8 mouse cellular contexts compared by ENCODE assay signal in genomic region chr2:106694886-106695733, GRCm38 (mm10). TPM values are rescaled to one million over a fixed set of nuclear protein-coding genes. Genes with fewer than 3 reads are reported as not detected.
DNase-seq lines count a peak whose midpoint lies in the region; ATAC-seq lines count a peak whose summit lies in the region.

No protein-coding gene starts in this region.

- peak overlapping the region; percentile 84 for H3K4me3 ChIP-seq in embryonic facial prominence, embryonic 12.5 days
- peak overlapping the region; percentile 75 to 78 for H3K4me3 ChIP-seq in heart, embryonic 14.5 days (ENCODE audit: control insufficient read depth in 1 of 2, insufficient read depth in 1 of 2, low read depth in 1 of 2, low read length in 2 of 2)
- peak overlapping the region; percentile 83 for H3K4me3 ChIP-seq in lung, embryonic 16.5 days (ENCODE audit: low read length)

- H3K27ac ChIP-seq in embryonic facial prominence, embryonic 12.5 days: peak overlapping the region; percentile 99
- peak overlapping the region; percentile 87 to 95 for H3K27ac ChIP-seq in heart, embryonic 14.5 days (replicated peaks in 1 of 2; ENCODE audit: control insufficient read depth in 1 of 2, insufficient read depth in 1 of 2, low read depth in 2 of 2, low read length in 2 of 2)
- H3K27ac ChIP-seq in lung, embryonic 16.5 days (ENCODE audit: low read length): peak overlapping the region; percentile 88; the same call in 1 of the 2 replicates

- peaks cover 3% of the 10 kb centered on the region; the same call in 1 of the 2 replicates for H3K36me3 ChIP-seq in embryonic facial prominence, embryonic 12.5 days
- peaks cover 14% of the 10 kb centered on the region for H3K36me3 ChIP-seq in heart, embryonic 14.5 days (ENCODE audit: control insufficient read depth, insufficient read depth, low read length)
- no peaks in the 10 kb centered on the region for H3K36me3 ChIP-seq in lung, embryonic 16.5 days (ENCODE audit: control insufficient read depth, insufficient read depth, low read length)

- H3K4me2 ChIP-seq in embryonic facial prominence, embryonic 12.5 days (replicated peaks): peak overlapping the region; percentile 93
- peak overlapping the region; percentile 93 for H3K4me2 ChIP-seq in heart, embryonic 14.5 days (ENCODE audit: low read length)
- peak overlapping the region; percentile 99 for H3K4me2 ChIP-seq in lung, embryonic 16.5 days (ENCODE audit: low read depth, low read length)

- WGBS in embryonic facial prominence, embryonic 12.5 days: under 1% methylated on average over 41 of the region's 41 CpGs
- under 1% methylated on average over 40 of the region's 41 CpGs for WGBS in heart, embryonic 14.5 days
- under 1% methylated on average over 36 of the region's 41 CpGs for WGBS in lung, embryonic 16.5 days

- no peaks in the 10 kb centered on the region for H3K27me3 ChIP-seq in embryonic facial prominence, embryonic 12.5 days
- no peaks in the 10 kb centered on the region for H3K27me3 ChIP-seq in heart, embryonic 14.5 days (ENCODE audit: control insufficient read depth, insufficient read depth, low read length)
- H3K27me3 ChIP-seq in lung, embryonic 16.5 days (ENCODE audit: control insufficient read depth, insufficient read depth, low read depth, low read length): no peaks in the 10 kb centered on the region

- H3K4me1 ChIP-seq in embryonic facial prominence, embryonic 12.5 days: peaks cover 14% of the 10 kb centered on the region
- H3K4me1 ChIP-seq in heart, embryonic 14.5 days (ENCODE audit: control insufficient read depth in 2 of 2, insufficient read depth in 2 of 2, low read length in 2 of 2): peaks cover 0 to 6% of the 10 kb centered on the region in 2 experiments; a peak in 1 of 4 replicates
- H3K4me1 ChIP-seq in lung, embryonic 16.5 days (replicated peaks; ENCODE audit: control insufficient read depth, insufficient read depth, low read length): peaks cover 14% of the 10 kb centered on the region

- ATAC-seq in embryonic facial prominence, embryonic 12.5 days (ENCODE audit: insufficient number of reproducible peaks, insufficient read depth, low FRiP score, low TSS enrichment): 0 out of 2 replicates have a peak, but pooled peaks have one; percentile 8
- ATAC-seq in heart, embryonic 14.5 days (ENCODE audit: insufficient number of reproducible peaks, insufficient read depth, low FRiP score, low read depth): peak; percentile 37; the same call in 1 of the 2 replicates
- ATAC-seq in lung, embryonic 16.5 days (ENCODE audit: low read depth): peak; percentile 31; the same call in 1 of the 2 replicates

- H3K9me3 ChIP-seq in embryonic facial prominence, embryonic 12.5 days: no peaks in the 10 kb centered on the region
- no peaks in the 10 kb centered on the region for H3K9me3 ChIP-seq in heart, embryonic 14.5 days (ENCODE audit: control insufficient read depth, low read length)
- no peaks in the 10 kb centered on the region for H3K9me3 ChIP-seq in lung, embryonic 16.5 days (ENCODE audit: control insufficient read depth, low read length)

- peak; percentile 13 for DNase-seq in thymus, postnatal 4 days
- DNase-seq in thymus, postnatal 25 days: no peak
- peak; percentile 43 to 56 for DNase-seq in kidney, postnatal 25 days
- DNase-seq in right cerebral cortex, adult 2 months (ENCODE audit: low spot score in 2 of 2): peak; percentile 48 to 58
- DNase-seq in T-cell, adult 2 months (ENCODE audit: low spot score): no peak

- peak overlapping the region; percentile 94 for H3K9ac ChIP-seq in embryonic facial prominence, embryonic 12.5 days
- peak overlapping the region; percentile 95 for H3K9ac ChIP-seq in heart, embryonic 14.5 days (ENCODE audit: low read length)
- peak overlapping the region; percentile 89 for H3K9ac ChIP-seq in lung, embryonic 16.5 days (ENCODE audit: low read length)

RNA-seq across cellular contexts. Expression of gene Mpped2, which starts 2.0 kb away (rescaled TPM):
- 136 and 142 TPM in 2 replicates for polyA plus RNA-seq in embryonic facial prominence, embryonic 12.5 days (2016; fragmentation: Nextera tagmentation; extraction: Ambion mirVana)
- polyA plus RNA-seq in heart, embryonic 14.5 days (2014; fragmentation: Nextera tagmentation; extraction: Ambion mirVana): 66.4 and 68.7 TPM in 2 replicates
- 23.1 and 28.8 TPM in 2 replicates for polyA plus RNA-seq in lung, embryonic 16.5 days (2015; fragmentation: Nextera tagmentation; extraction: Ambion mirVana)

Comparison
In these comparisons a context has a peak if more than half of its experiments do, and no peak if none do; other contexts are left out.
1. DNase-seq: peak in thymus, postnatal 4 days (single experiment), kidney, postnatal 25 days (2 of 2) and right cerebral cortex, adult 2 months (2 of 2); none in thymus, postnatal 25 days (single experiment) and T-cell, adult 2 months (single experiment).
2. Peak in every context shown above with its lines, with median percentiles within 50 percentile points of each other: ATAC-seq, H3K27ac ChIP-seq, H3K4me2 ChIP-seq, H3K4me3 ChIP-seq and H3K9ac ChIP-seq.